12 mouse cellular contexts compared by ENCODE assay signal in the genomic region with DNA sequence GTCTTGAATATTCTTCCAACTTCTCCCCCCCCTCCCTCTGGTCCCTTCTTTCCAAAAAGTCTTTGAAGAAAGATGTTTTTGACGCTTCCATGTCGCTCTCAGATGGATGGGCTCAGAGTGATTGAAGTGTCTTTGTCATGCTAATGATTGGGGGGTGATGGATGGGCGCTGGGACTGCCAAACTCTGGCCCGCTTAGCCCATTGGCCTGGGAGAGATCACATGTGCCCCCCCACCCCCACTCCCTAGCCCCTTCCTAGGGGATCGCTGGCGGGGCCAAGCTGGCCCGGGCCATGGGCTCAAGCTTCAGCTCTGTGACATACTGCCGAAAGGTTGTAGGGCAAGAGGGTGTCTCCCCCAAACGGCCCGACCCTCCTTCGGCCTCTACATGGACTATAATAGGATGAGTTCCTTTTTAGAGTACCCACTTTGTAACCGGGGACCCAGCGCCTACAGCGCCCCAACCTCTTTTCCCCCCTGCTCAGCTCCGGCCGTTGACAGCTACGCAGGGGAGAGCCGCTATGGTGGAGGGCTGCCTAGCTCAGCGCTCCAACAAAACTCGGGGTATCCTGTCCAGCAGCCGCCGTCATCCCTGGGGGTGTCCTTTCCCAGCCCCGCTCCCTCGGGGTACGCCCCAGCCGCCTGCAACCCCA. TPM values are rescaled to one million over a fixed set of nuclear protein-coding genes. Genes with fewer than 3 reads are reported as not detected.
DNase-seq lines count a peak whose midpoint lies in the region; ATAC-seq and TF ChIP-seq lines count a peak whose summit lies in the region.
"Had no signal": no experiment of that assay in that cellular context is flagged by ENCODE, and none has a peak within 500 bp of the region (broad histone marks: within the 10 kb centered on the region; RNA-seq: fewer than 3 reads in every experiment).

TSS of gene Hoxb1 (plus strand) at position 312 of the 651 bp plus-strand sequence.

- no peaks in the 10 kb centered on the region for H3K4me1 ChIP-seq in heart, embryonic 16.5 days (ENCODE audit: control insufficient read depth, insufficient read depth, low read length)
- no peaks in the 10 kb centered on the region for H3K4me1 ChIP-seq in heart, adult 2 months (ENCODE audit: control insufficient read depth, insufficient read depth, low read length)
- H3K4me1 ChIP-seq in limb, embryonic 14.5 days (ENCODE audit: control insufficient read depth, insufficient read depth, low read length) = no peaks in the 10 kb centered on the region
- H3K4me1 ChIP-seq in forebrain, embryonic 10.5 days = peaks cover 6% of the 10 kb centered on the region; the same call in 1 of the 2 replicates
- no peaks in the 10 kb centered on the region for H3K4me1 ChIP-seq in forebrain, embryonic 15.5 days
- H3K4me1 ChIP-seq: forebrain, embryonic 13.5 days; midbrain, embryonic 12.5 days had no signal

- no peak for DNase-seq in heart, adult 2 months
- peak; percentile 42 for DNase-seq in R1 (ENCODE audit: low read depth, low spot score)
- DNase-seq in limb, embryonic 14.5 days (ENCODE audit: low spot score) = no peak
- DNase-seq in cerebellum, adult 11 months = no peak
- DNase-seq in forebrain, embryonic 10.5 days (ENCODE audit: extremely low spot score, low spot score) = no peak
- DNase-seq: cerebellum, adult 18-20 months had no signal

- H3K4me2 ChIP-seq in heart, embryonic 16.5 days (ENCODE audit: low read depth, low read length) = peak within 1 kb of the TSS; percentile 15
- peak within 1 kb of the TSS; percentile 10; the same call in 1 of the 2 replicates for H3K4me2 ChIP-seq in limb, embryonic 14.5 days (replicated peaks; ENCODE audit: low read depth, low read length, severe bottlenecking)
- no peak within 1 kb of the TSS for H3K4me2 ChIP-seq in forebrain, embryonic 15.5 days (replicated peaks)
- H3K4me2 ChIP-seq: forebrain, embryonic 13.5 days; midbrain, embryonic 12.5 days had no signal

- H3K9ac ChIP-seq in heart, embryonic 16.5 days (ENCODE audit: low read length) = no peak within 1 kb of the TSS
- no peak within 1 kb of the TSS for H3K9ac ChIP-seq in heart, adult 2 months (ENCODE audit: low read depth, low read length)
- H3K9ac ChIP-seq in limb, embryonic 14.5 days (ENCODE audit: low read depth, low read length, severe bottlenecking) = no peak within 1 kb of the TSS
- H3K9ac ChIP-seq in forebrain, embryonic 15.5 days (replicated peaks) = no peak within 1 kb of the TSS
- H3K9ac ChIP-seq: forebrain, embryonic 13.5 days; midbrain, embryonic 12.5 days had no signal

- peak within 1 kb of the TSS; percentile 29 for H3K4me3 ChIP-seq in heart, embryonic 16.5 days (ENCODE audit: low read length)
- no peak within 1 kb of the TSS for H3K4me3 ChIP-seq in heart, adult 2 months
- H3K4me3 ChIP-seq in limb, embryonic 14.5 days (replicated peaks; ENCODE audit: low read length) = 0 out of 2 replicates have a peak within 1 kb of the TSS, but pooled peaks have one; percentile 2
- no peak within 1 kb of the TSS for H3K4me3 ChIP-seq in forebrain, embryonic 10.5 days
- H3K4me3 ChIP-seq in forebrain, embryonic 15.5 days = no peak within 1 kb of the TSS
- H3K4me3 ChIP-seq: forebrain, embryonic 13.5 days; midbrain, embryonic 12.5 days had no signal

- H3K79me2 ChIP-seq in heart, adult 2 months (replicated peaks; ENCODE audit: control insufficient read depth, insufficient read depth, low read length) = no peaks in the 10 kb centered on the region

- no peak for TF ChIP-seq CTCF in heart, adult 2 months (IDR thresholded peaks at IDR 0.05)

- peaks cover 83% of the 10 kb centered on the region for H3K27me3 ChIP-seq in heart, embryonic 16.5 days (ENCODE audit: control insufficient read depth, insufficient read depth, low read length)
- H3K27me3 ChIP-seq in heart, adult 2 months (ENCODE audit: control insufficient read depth, insufficient read depth, low read length) = peaks cover 24% of the 10 kb centered on the region
- H3K27me3 ChIP-seq in limb, embryonic 14.5 days (ENCODE audit: control insufficient read depth, insufficient read depth, low read length) = peaks cover 89% of the 10 kb centered on the region
- H3K27me3 ChIP-seq in forebrain, embryonic 10.5 days (ENCODE audit: poor library complexity, severe bottlenecking) = peaks cover 100% of the 10 kb centered on the region
- peaks cover 94% of the 10 kb centered on the region for H3K27me3 ChIP-seq in forebrain, embryonic 15.5 days

- no peak for ATAC-seq in heart, embryonic 16.5 days (replicated peaks; ENCODE audit: extremely low read depth, insufficient read depth, low FRiP score)
- ATAC-seq in hematopoietic stem cell, adult 5-6 weeks (replicated peaks in 1 of 2; ENCODE audit: insufficient read depth in 1 of 2, low FRiP score in 2 of 2, low TSS enrichment in 1 of 2, low read depth in 1 of 2, poor library complexity in 2 of 2, severe bottlenecking in 2 of 2) = peak; percentile 9 to 26; a peak in 1 of 4 replicates
- ATAC-seq in limb, embryonic 14.5 days (ENCODE audit: low FRiP score, low read depth) = no peak
- no peak for ATAC-seq in forebrain, embryonic 15.5 days (replicated peaks)
- ATAC-seq: forebrain, embryonic 13.5 days had no signal

- WGBS in heart, embryonic 16.5 days = 5% methylated on average over 26 of the region's 26 CpGs
- WGBS in heart, adult 2 months = 6% methylated on average over 24 of the region's 26 CpGs
- 5% methylated on average over 23 of the region's 26 CpGs for WGBS in limb, embryonic 14.5 days
- 3% methylated on average over 26 of the region's 26 CpGs for WGBS in forebrain, embryonic 10.5 days
- 2% methylated on average over 25 of the region's 26 CpGs for WGBS in forebrain, embryonic 15.5 days

- no peaks in the 10 kb centered on the region for H3K36me3 ChIP-seq in heart, embryonic 16.5 days (ENCODE audit: control insufficient read depth, insufficient read depth)
- no peaks in the 10 kb centered on the region for H3K36me3 ChIP-seq in heart, adult 2 months (ENCODE audit: control insufficient read depth, insufficient read depth, low read length)
- no peaks in the 10 kb centered on the region for H3K36me3 ChIP-seq in limb, embryonic 14.5 days (ENCODE audit: control insufficient read depth, insufficient read depth, low read length)
- no peaks in the 10 kb centered on the region for H3K36me3 ChIP-seq in forebrain, embryonic 10.5 days (replicated peaks)
- no peaks in the 10 kb centered on the region for H3K36me3 ChIP-seq in forebrain, embryonic 15.5 days
- H3K36me3 ChIP-seq: midbrain, embryonic 12.5 days had no signal

- TF ChIP-seq EP300 in heart, adult 2 months (IDR thresholded peaks at IDR 0.05; ENCODE audit: insufficient read depth, low read depth, low read length) = no peak

- intact Hi-C loops in heart, adult 2 months (cut with DNase I) = loop anchor here (5.0 kb wide), 1 partner anchor 42 kb away; no protein-coding TSS in a partner anchor

- no peak for TF ChIP-seq POLR2A in heart, adult 2 months (IDR thresholded peaks at IDR 0.05; ENCODE audit: insufficient read depth, low read depth, low read length)
- TF ChIP-seq POLR2A in limb, embryonic 14.5 days (IDR thresholded peaks at IDR 0.05; ENCODE audit: borderline replicate concordance, extremely low read depth, insufficient read depth, insufficient read length) = no peak

- no peak within 1 kb of the TSS for H3K27ac ChIP-seq in heart, embryonic 16.5 days (ENCODE audit: low read length)
- H3K27ac ChIP-seq in heart, adult 2 months = no peak within 1 kb of the TSS
- H3K27ac ChIP-seq in limb, embryonic 14.5 days (replicated peaks; ENCODE audit: low read depth, low read length) = no peak within 1 kb of the TSS
- H3K27ac ChIP-seq in forebrain, embryonic 10.5 days = no peak within 1 kb of the TSS
- no peak within 1 kb of the TSS for H3K27ac ChIP-seq in forebrain, embryonic 15.5 days (replicated peaks)
- H3K27ac ChIP-seq: forebrain, embryonic 13.5 days; midbrain, embryonic 12.5 days had no signal

- no peaks in the 10 kb centered on the region for H3K9me3 ChIP-seq in heart, embryonic 16.5 days (replicated peaks; ENCODE audit: control insufficient read depth, low read length)
- H3K9me3 ChIP-seq in limb, embryonic 14.5 days (ENCODE audit: control insufficient read depth, low read length) = no peaks in the 10 kb centered on the region
- H3K9me3 ChIP-seq in forebrain, embryonic 10.5 days = no peaks in the 10 kb centered on the region
- H3K9me3 ChIP-seq in forebrain, embryonic 15.5 days = no peaks in the 10 kb centered on the region
- H3K9me3 ChIP-seq: forebrain, embryonic 13.5 days; midbrain, embryonic 12.5 days had no signal

RNA-seq across cellular contexts. Expression of gene Hoxb1, which starts in this region (rescaled TPM):
- 0.07 TPM in 1 of 2 replicates, not detected in the other for polyA plus RNA-seq in heart, embryonic 16.5 days (2015; fragmentation: Nextera tagmentation; extraction: Ambion mirVana)
- total RNA-seq in heart, adult 2 months (2021) = not detected
- not detected in 2 replicates for polyA plus RNA-seq in heart, adult 2 months (2012; rRNA removed)
- not detected in 2 replicates for total RNA-seq in hematopoietic stem cell, adult 5-6 weeks (2017)
- polyA plus RNA-seq in limb, embryonic 14.5 days (2012; rRNA removed) = 0.11 TPM in 1 of 2 replicates, not detected in the other
- polyA plus RNA-seq in limb, embryonic 14.5 days (2014; fragmentation: Nextera tagmentation; extraction: Ambion mirVana) = not detected in 2 replicates
- polyA plus RNA-seq in forebrain, embryonic 10.5 days (2016; fragmentation: Nextera tagmentation; extraction: Ambion mirVana) = 0.07 TPM in 1 of 2 replicates, not detected in the other
- not detected in 2 replicates for polyA plus RNA-seq in forebrain, embryonic 15.5 days (2015; fragmentation: Nextera tagmentation; extraction: Ambion mirVana)
- total RNA-seq: left cerebral cortex, adult 8-10 months had no signal
- polyA plus RNA-seq: forebrain, embryonic 13.5 days; midbrain, embryonic 12.5 days had no signal

Comparison
In these comparisons a context has a peak if more than half of its experiments do, and no peak if none do; other contexts are left out.
1. H3K4me3 ChIP-seq: peak in heart, embryonic 16.5 days (single experiment) and limb, embryonic 14.5 days (single experiment); none in heart, adult 2 months (single experiment), forebrain, embryonic 10.5 days (single experiment) and forebrain, embryonic 15.5 days (single experiment).
2. Peak in ATAC-seq in hematopoietic stem cell, adult 5-6 weeks; RNA of the gene not detected or under 1 TPM.